Comparison of ENCODE assay signal across 17 mouse cellular contexts in the genomic region with DNA sequence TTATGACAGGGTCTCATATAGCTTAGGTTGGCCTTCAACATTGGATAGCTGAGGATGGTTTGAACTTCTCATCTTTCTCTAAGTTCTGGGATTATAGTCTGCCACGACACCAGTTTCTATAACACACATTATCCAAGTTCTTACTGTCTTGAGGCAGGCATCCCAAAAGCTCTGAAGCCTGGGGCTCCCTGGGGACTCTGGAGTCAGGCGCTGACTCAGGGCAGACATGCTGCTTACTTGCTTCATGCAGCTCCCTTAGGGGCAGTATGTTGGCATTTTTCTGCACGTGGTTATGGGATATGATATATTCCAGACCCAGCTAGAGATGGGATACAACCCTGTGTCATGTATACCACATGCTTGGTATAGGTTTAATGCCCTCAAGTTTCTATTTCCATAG.
"Had no signal": no experiment of that assay in that cellular context is flagged by ENCODE, and none has a peak within 500 bp of the region (broad histone marks: within the 10 kb centered on the region; RNA-seq: fewer than 3 reads in every experiment).

No protein-coding gene starts in this region.

- H3K27ac ChIP-seq: limb, embryonic 10.5 days; limb, embryonic 13.5 days; liver, embryonic 12.5 days; liver, embryonic 15.5 days; lung, embryonic 15.5 days; neural tube, embryonic 12.5 days; neural tube, embryonic 15.5 days; stomach, embryonic 15.5 days had no signal

- H3K4me3 ChIP-seq: limb, embryonic 10.5 days; limb, embryonic 13.5 days; liver, embryonic 12.5 days; liver, embryonic 15.5 days; lung, embryonic 15.5 days; neural tube, embryonic 12.5 days; neural tube, embryonic 15.5 days; stomach, embryonic 15.5 days had no signal

- DNase-seq: liver; lung, adult 18-20 months; lung, postnatal 10 days; lung, postnatal 36 days; midbrain, embryonic 14.5 days; right cerebral cortex, adult 18-20 months; right cerebral cortex, postnatal 14 days; right cerebral cortex, postnatal 4 days; thymus, postnatal 36 days had no signal
